Mouse (Mus musculus) spleen, adult 2 months (tissue): ENCODE results near the gene Mcat.

Experiments used
- CTCF ChIP-seq: fragments of 200-500 bp; IDR thresholded peaks from 2 replicates; pipeline ENCODE4 v1.5.1; 2011; ENCODE audit warnings: mild to moderate bottlenecking, inconsistent platforms; ENCODE audit not compliant: insufficient read depth, insufficient read length, insufficient replicate concordance; ENCODE audit errors: extremely low read depth
- POLR2A ChIP-seq: fragments of 200-500 bp; IDR thresholded peaks from 2 replicates; pipeline ENCODE4 v1.6.1; 2011; ENCODE audit warnings: low read depth, low read length, inconsistent platforms

GRCm38 (mm10) chr15:83575543-83575942, 12.0 kb upstream of the Mcat start:
- TF ChIP-seq CTCF, result no peak
- no peak for TF ChIP-seq POLR2A
